Mouse (Mus musculus): ENCODE measurements at regions not wholly inside any gene's neighbourhood (a gene's known extent, or its start where the extent isn't known, plus 50 kb on each side); places are given as distances from the start of the nearest gene placed in this dataset.

DNA sequence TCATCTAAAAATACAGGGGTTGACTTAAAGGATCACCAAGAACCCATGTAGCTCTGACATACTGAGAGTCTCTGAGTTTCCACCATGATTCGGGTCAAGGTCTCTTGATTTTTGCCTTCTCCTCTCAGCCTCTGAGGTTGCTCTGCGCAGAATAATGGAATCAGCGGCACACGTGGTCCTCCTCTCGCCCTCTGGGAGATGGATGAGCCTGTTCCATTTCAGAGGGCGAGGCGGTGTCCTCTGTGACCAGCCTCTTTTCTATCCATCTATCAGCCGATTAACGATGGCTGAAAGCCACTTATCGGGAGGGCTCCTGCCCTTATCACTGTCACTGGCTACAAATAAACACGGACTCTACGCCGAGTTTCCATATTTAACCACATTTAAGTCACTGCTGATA lies 124.6 kb upstream of the Pax6 start:
- no peak for DNase-seq

DNA sequence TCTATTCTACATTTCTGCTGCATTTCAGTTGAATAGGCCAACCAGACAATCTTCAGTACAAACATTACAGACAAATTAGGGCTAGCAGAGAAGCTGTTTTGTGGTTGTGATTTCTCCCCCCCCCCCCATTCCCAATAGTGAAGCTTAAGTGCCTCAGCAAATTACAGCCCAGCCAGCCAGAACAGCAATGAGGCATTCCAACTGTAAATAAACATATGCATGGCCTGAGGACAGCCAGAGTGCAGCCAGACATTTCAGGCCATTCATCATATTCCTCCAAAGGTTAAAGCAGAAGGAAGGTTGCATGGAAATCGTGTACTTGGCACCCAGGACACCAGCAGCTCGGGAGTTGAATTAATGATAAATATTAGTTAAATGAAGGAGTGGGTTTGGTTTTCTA lies 116.6 kb upstream of the Pax6 start:
- no peak for DNase-seq

DNA sequence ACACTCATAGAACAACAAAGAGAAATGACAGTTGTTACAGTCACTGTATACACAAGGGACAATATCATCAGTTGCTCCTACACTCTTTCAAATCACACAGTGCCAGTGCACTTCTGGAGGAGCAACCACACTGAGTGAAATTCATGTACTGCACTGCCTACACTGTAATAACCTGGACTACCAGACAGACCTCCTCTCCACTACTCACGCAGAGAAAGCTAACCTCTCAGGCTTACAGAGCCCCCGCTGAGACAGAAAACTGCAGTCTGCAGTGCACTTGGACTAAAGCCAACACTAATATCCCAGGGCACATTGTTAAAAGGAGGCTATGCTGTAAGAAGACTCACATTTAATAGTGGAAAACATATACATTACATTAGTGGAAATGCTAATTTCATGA lies 81.9 kb upstream of the Pax6 start:
- no peak for DNase-seq

DNA sequence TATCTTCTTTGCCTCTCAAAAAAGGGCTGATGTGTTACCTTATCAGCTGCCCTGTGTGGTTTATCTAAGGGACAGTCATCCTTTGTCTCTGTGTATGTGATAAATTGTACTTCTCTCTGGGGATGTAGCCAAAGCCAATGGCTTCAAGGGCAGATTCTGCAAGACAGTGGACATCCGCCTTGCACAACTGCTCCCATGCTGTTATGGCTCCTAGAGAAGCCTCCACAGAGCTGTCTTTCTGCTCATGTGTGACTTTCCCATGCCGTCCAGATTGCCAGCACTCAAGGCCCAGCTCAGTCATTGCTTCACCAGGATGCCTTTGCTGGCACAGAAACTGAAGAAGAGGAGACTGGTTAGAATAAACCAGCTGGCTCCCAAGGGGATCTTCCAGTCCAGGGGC lies 74.6 kb upstream of the Pax6 start:
- no peak for DNase-seq

DNA sequence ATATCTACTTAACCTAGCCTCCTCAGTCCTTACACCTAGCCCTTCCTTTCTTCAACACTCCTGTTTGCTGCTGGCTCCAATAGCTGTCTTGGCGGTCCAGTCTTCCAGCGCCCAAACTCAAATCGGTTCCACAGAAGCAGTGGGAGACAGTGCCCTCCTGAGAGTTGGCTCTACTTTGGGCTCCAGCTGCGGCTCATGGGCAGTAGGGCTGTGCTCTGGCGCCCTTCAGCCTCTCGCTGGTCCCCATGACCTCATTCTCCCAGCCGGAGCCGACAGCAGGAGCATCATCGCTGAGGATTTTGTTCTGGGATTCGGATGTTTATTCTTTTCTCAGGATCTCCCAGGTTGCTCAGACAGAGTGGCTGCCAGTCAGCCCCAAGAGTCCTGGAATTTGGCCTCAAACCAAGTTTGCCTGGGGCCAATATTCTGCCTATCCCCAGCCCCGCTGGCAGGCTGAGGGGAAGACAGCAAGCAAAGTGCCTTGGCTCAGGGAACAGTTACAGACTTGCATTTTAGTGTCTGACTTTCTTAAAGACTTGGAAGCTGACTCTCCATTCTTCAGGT lies 64.1 kb upstream of the Pax6 start:
- no peak for DNase-seq

DNA sequence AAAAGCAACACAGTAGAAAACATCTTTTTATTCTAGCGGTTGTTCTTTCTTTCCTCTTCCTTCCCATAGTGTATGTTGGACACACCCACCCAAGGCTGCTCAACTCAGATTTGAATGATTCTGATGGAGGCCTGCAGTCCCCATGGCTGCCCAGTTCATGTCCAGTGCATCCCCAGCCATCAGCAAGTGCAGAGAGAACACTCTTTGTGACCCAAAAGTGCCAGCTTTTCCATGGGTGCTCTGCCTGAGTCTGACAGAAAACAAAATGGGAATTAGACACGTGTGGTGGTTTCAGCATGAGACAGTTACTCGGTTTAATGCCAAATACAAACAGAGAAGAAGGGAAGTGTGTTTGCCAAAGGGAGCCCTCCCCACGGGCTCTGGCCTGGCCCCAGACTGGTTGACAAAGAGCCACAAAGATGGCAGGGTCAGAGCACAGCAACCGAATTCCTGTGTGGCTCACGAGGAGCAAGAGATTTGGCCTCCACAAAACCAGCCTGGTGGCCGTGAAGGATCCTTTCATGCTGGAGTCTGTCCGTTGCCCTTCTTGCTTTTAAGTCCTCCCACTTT lies 60.6 kb upstream of the Pax6 start:
- no peak for DNase-seq

DNA sequence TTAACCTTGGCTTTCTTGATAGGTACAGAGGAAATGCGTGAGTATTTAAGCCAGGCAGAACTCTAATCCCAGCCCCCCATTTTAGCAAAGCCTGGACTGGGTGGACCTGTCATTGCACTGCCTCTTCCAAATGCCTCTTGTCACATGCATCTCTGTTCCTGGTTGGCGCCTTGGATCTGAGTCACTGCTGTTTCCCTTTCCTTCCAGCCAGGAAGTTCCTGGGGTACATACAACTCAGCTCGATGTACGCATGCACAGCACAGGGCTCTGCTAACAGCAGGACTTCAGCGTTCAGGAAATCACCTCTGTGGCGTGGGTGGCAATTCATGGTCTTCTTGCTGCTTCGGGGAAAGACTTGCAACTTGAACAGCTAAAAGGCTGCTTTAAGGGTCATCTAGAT lies 59.9 kb upstream of the Pax6 start:
- no peak for DNase-seq

DNA sequence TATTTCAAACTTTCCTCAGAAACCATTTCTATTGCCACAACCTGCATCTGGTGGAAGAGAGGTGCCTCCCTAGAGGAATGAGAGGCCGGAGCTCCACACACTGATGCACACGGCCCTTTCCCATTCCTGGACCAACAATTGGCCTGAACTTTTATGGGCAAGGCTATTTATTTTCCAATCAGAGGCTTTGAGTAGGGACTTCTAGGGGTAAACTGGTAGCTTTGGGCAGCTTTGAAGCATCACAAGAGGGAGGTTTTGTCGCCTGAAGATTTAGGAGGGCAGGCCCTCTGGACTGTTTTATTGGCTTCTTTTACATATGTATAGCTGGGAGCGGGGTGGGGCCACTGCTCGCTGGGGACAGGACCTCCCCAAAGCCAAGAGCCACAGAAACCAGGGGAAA lies 57.7 kb upstream of the Pax6 start:
- DNase-seq: no peak

DNA sequence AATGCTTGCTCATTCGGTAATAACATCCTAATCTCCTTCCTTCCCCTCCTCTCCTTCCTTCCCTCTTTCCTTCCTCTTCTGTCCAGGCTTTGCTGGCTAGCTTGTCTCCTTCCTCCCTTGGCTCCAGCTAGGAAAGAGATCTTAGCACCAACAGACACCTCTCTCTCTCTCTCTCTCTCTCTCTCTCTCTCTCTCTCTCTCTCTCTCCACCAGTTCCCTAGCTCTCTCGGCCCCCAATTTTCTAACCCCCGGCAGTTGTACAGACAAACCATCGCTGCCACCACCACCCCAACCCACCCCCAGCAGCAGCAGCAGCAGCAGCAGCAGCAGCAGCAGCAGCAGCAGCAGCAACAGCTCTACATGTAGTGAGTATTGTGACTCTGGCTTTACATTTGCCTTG lies 57.0 kb upstream of the Pax6 start:
- DNase-seq: no peak

DNA sequence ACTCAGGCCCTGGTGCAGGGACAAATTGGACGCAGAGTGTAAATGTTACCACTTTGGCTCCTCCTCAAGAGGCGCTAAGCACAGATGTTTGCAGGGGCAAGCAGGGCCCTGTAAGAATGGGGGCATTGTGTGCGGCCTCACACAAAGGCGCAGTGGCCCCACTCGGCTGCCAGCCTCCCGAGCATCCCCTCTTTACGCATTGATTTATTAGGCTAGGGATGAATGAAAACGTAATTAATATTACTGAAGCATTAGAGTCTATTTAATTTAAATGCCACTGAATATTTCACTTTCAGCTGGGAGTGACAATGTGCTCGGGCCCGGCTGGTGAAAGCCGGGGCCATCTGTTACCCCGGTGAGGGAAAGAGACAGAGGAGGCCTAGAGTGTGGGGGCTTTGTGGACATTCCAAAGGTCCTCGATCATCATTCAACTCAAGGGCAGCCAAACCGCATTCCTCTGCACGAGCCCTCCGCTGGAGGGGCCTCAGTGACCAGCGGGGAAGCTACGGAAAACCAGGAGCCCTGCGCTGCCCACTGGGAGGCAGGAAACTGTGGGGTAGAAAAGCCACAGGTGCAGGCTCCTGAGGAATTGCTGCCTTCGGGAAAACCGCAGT lies 56.5 kb upstream of the Pax6 start:
- DNase-seq: no peak

DNA sequence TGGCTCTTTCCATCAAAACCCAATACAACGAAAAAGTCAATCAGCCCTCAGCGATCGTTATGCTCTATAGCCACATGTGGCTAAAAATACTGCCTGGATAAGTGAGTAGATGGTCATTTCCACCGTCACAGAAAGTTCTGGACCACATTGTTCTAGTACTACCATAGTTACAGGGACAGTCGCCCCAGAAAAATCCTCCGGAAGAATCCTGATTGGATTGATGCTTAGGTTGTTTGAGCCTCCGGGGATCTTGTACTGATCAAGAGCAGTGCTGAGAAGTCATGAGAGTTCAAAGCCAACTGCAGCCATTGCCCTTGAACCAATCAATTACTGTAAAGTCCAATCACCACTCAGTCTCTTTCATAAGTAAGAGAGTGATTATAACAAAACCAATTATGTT lies 56.0 kb upstream of the Pax6 start:
- no peak for DNase-seq

DNA sequence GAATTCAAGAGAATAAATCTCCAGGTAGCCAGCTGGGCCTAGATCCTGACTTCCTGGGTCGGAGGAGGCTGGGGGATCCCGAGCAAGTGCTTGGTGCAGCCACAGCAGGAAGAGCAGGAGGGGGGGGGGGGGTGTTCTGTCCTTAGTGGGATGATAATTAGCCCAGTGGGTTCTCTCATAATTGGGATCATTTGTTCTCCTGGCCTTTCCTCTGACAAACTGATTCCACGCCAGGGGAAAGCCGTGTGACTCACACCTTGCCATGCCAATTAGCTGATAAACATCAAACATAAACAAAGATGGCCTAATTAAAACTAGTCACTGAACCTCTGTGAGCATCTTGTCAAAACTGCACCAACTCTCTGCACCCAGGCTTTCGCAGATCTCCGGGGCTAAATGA lies 55.5 kb upstream of the Pax6 start:
- DNase-seq: no peak

DNA sequence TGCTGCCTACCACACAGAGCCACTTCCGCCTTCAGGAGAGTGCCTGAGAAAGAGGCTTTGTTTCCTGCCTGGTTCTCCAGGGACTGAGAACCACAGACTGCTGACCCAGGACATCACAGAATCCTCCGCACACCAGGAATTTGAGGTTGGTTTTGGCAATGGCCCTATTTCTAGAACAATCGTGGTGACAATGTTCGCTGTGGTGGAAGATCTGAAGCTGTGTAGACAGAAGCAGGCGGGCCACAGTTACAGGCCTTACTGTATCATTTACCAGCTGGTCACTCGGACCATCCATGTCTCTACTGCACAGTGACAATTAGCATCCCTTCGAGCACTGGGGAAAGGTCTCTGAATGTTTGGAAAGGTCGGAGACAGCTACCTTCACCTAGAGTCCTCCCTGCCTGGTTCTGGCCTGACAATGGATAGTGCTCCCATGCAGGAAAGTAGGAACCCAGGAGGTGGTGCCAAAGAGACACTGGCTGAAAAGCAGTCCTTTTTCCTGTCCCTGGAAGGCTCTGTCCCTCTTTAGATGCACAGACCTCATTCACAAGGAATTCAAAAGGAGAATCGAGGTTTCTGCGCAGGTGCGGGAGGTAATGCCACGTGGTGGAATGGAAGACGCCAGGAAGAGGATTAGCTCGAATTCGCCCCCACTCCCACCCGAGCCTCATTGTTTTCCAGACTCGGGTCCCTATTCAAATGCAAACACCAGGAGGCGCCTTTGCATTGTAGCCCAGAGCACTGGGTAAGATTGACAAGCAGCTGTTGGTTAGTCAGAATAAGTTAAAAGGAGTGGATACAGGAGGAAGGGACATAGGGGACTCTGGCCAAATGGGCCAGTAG lies 52.6 kb upstream of the Pax6 start:
- DNase-seq: peak; percentile 25
